Mouse (Mus musculus) heart, postnatal 14 days (tissue): ENCODE data around the gene Naa16. TPM values are rescaled to one million over a fixed set of nuclear protein-coding genes. Genes with fewer than 3 reads are reported as not detected.
A peak's percentile ranks its signal among the peaks of the same experiment; 100 is the strongest.

Experiments used
- DNase-seq, 2 experiments: peaks; one replicate each; pipeline ENCODE4 v3.0.0; 2021 to 2022
- intact Hi-C: fragments of 180-260 bp; cut with DNase I; formaldehyde crosslinking; loops from one replicate; pipeline ENCODE4 v1.15.1; 2025
- total RNA-seq, 2 experiments: library from RNA; stranded (reverse); gene quantifications; 2 replicates each; pipeline ENCODE4 v1.2.3; 2021

Gene Naa16
- total RNA-seq, 2 experiments from 2014 or later: 12.5 to 15.6 TPM

DNA sequence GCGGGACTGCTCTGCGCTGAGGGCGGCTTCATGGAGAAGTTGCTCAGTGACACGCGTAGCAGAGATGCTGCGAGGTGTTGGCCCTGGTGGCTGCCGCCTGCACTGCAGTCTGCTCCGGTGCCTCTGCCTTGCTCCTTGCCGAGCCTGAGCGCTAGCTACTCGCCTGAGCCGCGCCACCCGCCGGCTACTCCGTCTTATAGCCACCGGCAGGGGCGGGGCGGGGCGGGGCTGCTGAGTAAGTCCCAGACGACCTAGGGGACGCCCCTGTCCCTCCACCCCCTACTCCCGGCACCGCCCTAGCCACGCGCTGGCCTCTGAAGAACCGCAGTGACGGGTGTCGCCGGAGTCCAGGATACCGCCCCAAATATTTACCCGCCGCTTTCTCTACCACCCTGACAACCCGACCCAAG is 89.1 kb downstream of the Naa16 start, which contains the start of gene Rgcc:
TSS of gene Rgcc (minus strand) at position 180 of the 410 bp plus-strand sequence.
- intact Hi-C loops: loop anchor here (2.0 to 5.0 kb wide), 2 partner anchors 119 to 177 kb away; no protein-coding TSS in a partner anchor
- peak; percentile 94 to 95 for DNase-seq

DNA sequence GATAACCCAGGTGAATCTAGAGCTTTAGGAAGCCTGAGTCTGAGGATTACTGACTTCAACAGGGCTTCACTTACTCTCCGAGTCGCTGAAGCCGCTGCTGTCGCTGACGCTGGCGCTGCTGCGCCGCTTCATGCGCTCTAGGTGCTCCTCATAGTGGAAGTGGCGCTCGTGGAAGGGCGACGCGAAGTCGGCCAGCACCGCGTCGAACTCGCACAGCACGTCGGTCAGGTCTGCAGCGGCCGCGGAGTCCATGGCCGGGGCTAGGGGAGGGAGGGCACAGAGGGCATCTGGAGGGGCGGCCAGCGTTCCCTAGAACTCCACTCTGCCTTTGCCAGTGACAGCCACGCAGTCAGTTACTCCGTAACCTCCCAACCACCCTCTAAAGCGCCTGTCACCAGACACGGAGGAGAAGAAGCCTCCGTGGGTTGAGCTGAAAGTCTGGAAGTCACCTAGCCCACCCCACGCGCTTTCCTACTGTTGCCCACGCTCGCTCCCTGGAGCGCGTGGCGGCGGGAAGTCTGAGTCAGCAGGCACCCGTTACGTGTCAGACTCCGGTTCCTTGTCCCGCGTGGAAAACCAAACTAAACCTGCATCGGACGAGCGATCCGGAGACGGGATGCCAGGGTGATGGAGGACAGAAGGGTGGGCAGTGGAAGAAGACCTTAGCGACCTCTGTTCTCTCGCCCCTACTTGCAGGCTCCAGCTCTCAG is 89.8 kb downstream of the Naa16 start:
- DNase-seq: peak; percentile 32 to 44
- intact Hi-C loops: loop anchor here (2.0 to 5.0 kb wide), 2 partner anchors 118 to 176 kb away; no protein-coding TSS in a partner anchor

DNA sequence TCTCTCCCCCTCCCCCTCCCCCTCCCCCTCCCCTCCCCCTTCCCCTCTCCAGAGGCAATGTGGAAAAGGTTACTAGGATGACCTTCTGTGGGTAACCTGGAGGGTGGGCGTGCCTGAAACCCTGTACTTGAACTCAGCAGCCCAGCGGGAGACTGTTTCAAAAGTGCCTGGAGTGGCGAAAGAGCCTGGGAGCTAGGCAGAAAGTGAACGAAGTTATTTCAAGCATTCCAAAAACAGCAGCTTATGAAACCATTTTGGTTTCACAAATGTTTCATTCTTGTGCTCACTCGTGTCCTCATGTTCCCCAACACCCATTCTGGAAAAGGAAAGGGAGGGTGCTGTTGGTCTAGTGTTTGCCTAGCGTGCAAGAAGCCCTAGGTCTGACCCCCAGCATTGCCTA is 90.8 kb downstream of the Naa16 start:
- no peak for DNase-seq
- intact Hi-C loops: loop anchor here (2.0 to 5.0 kb wide), 2 partner anchors 117 to 175 kb away; no protein-coding TSS in a partner anchor

DNA sequence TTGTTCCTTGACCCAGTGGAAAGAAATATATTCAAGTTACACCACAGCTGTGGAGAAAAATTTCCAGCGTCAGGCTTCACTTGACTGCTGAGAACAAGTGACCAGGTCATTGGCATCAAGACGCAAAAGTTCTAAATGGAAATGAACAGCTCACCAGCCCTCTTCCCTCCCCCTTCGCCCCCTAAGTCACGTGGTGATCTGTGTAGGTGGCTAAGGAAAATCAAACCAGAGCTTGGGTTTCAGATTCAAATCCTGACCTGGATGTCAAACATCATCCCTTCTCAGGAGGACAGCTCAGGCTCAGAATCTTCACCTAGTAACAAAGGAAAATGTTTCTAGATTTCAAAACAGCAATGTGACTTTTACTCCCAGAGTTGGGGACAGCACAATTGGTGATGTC is 91.3 kb downstream of the Naa16 start:
- intact Hi-C loops: no loop called here
- DNase-seq: no peak

GRCm38 (mm10) chr14:79298314-79298992 is 92.1 kb downstream of the Naa16 start:
- intact Hi-C loops: no loop called here
- DNase-seq: no peak

GRCm38 (mm10) chr14:79296836-79297235 is 93.7 kb downstream of the Naa16 start:
- intact Hi-C loops: no loop called here
- DNase-seq: no peak

- intact Hi-C loops: no loop called here
These were observed 94.4 kb downstream of the Naa16 start for GRCm38 (mm10) chr14:79296201-79296600.

DNA sequence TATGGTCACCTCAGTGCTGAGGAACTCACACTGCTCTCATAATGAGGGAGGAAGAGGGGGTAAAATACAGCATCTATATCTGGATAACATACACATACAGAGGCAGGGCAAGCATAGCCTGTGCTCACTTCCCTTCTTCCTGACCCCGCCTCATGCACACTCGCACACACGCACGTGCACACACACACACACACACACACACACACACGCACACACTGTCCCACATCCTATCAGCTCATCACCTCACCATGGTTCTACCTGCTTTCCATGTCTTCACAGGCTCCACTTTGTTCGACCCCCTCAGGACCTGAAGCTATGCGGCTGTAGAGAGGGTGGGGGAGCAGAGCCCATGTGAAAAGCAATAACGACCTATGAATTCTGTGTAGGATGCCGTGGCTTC is 95.0 kb downstream of the Naa16 start:
- DNase-seq: no peak
- intact Hi-C loops: no loop called here

More at GRCm38 (mm10) chr14:79296201-79296600, 94.4 kb downstream of the Naa16 start:
- DNase-seq: no peak

DNA sequence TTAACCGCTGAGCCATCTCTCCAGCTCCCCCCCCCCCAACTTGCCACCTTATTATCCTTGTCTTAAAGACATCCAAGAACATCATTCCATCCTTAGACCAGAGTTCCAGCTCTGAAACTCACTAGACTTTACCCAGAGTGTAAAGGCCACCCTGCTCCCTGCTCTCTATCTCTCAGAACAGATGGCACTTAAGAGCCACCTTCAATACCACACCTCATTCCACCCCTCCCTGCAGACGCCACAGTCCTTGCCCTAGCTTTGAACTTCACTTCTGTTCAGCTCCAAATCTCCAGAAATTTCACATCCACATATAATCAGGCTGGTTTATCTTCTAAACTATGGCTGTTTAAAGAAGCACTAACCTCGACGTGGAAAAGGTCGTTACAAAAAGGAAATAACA is 95.6 kb downstream of the Naa16 start:
- no peak for DNase-seq
- intact Hi-C loops: no loop called here

GRCm38 (mm10) chr14:79294051-79294814 is 96.3 kb downstream of the Naa16 start:
- intact Hi-C loops: no loop called here
- DNase-seq: no peak

DNA sequence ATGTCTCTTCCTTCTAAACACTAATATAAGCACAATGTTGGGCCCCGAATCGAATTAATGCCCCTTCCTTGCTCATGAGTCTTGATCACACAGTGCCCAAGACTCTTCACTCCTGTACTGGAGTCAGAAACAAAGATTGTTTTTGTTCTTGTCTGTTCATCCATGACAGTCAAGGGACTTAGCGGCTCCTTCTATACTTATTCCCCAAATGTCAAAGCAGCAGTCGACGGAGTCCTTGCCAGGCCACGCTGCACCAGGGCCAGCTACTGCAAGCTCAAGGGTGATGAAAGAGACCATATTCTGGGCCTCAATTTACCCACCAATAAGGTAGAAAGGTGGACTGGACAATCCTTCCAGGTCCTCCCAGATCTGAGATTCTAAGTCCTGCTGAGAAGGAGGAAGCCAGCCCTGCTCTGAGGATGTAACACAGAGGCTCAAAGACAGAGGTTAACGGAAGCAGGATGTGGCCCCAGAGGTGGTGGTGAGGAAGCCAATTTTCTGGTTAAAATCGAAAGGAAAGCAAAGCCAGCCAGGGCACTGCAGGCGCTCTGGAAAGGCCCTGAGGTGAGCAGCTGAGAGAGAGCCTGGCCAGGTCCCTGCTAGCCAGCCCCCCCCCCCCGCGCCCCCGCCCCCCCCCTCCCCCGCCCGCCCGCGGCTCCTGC is 97.3 kb downstream of the Naa16 start:
- peak; percentile 34 to 36 for DNase-seq
- intact Hi-C loops: no loop called here

DNA sequence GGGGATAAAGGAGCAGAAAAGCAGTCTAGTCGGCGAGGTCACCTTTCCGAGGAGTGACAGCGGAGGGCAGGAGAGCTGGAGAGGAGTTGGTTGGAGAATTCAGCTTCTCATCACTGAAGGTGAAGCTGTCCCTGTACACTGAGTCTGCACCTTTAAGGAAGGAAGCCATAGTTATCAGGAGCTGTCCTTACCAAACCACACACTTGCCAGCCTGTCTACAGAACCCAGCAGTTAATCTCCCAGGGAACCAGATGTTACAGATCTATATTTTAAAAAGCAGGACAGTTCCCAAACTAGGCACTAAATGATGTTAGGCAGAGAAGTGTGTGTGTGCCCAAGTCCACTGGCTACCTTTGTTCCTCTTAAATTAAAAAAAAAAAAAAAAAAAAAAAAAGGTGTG is 98.9 kb downstream of the Naa16 start:
- intact Hi-C loops: no loop called here

GRCm38 (mm10) chr14:79290683-79291425 is 99.7 kb downstream of the Naa16 start:
- intact Hi-C loops: no loop called here
- no peak for DNase-seq

More for the DNA sequence above, 98.9 kb downstream of the Naa16 start:
- DNase-seq: no peak

GRCm38 (mm10) chr14:79289909-79290308 is 100.7 kb downstream of the Naa16 start:
- DNase-seq: no peak
- intact Hi-C loops: no loop called here

GRCm38 (mm10) chr14:79288280-79288679 is 102.3 kb downstream of the Naa16 start:
- DNase-seq: no peak
- intact Hi-C loops: no loop called here

GRCm38 (mm10) chr14:79287251-79287863 is 103.2 kb downstream of the Naa16 start:
- DNase-seq: no peak
- intact Hi-C loops: no loop called here

DNA sequence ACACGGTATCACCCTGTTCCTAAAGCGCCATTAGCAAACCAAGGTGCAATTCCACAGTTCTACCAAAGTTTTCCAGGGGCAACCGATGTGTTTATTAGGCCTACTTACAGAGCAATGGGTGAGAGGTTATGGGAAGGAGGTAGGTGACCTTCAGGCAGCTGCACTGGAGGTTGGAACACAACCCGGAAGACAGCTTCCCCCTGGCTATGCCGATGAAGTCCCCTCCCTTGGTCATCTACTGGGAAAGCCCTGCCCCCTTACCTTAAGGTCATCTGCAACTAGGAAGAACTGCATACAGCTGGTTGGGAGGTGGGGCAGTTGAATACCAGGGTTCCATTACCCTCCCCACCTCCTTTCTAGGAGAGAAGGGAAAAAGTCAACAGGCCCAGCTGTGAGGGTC is 105.0 kb downstream of the Naa16 start:
- intact Hi-C loops: no loop called here
- DNase-seq: no peak

DNA sequence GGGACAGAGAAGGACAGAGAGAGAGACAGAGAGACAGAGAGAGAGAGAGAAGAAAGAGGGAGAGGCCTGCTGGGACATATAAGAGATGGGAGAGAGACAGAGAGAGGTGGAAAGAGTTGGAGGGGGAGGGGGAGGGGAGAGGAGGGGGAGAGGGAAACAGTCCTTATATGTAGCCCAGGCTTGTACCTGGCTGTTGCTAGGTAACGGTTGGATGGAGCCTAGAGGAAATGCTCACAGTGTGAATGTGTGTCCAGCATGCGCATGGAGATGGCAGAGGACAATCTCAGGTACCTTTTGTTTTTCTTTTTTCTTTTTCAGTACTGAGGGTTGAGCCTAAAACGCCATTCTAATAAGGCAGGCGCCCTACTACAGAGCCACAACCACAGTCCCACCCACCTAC is 106.0 kb downstream of the Naa16 start:
- intact Hi-C loops: no loop called here
- no peak for DNase-seq

DNA sequence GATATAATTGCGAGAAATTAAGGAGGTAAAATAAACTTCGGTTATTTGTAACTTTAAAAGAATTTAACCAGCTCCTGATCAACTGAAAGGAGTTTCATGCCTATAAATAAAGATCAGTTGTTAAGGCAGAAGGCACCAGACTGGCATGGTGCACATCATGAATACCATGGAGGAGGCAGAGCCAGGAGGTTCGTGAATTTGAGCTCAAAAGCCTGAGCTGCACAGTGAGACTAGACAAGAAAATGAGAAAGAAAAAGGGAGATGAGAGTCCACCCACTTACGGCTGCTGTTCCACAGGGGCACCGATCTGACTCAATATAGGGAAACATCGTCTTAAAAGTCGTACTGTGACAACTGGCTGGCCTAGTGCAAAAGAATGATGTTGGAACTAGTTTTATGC is 106.6 kb downstream of the Naa16 start:
- intact Hi-C loops: no loop called here
- DNase-seq: no peak
